Mouse (Mus musculus): ENCODE results near the gene Tomm7.
"Not testable (repeated sequence)": the region's sequence is repeated elsewhere in the genome, so short reads cannot be mapped to it uniquely, and the experiment has no call there.

Gene Tomm7

GRCm38 (mm10) chr5:23851160-23851555, 7.2 kb upstream of the Tomm7 start:
- not testable (repeated sequence) for DNase-seq (ENCODE audit: low spot score in 2 of 2)

GRCm38 (mm10) chr5:23850345-23851159, 6.6 kb upstream of the Tomm7 start:
- DNase-seq (ENCODE audit: low spot score in 2 of 2): peak; percentile 89 to 92

- DNase-seq (ENCODE audit: low spot score in 2 of 2): no peak
Measured at GRCm38 (mm10) chr5:23845141-23845540, 1.2 kb upstream of the Tomm7 start.

- DNase-seq (ENCODE audit: low spot score in 2 of 2): peak in 1 of 2 experiments; percentile 20
Measured at GRCm38 (mm10) chr5:23844531-23844841, 525 bp upstream of the Tomm7 start.

GRCm38 (mm10) chr5:23838158-23838557, 5.8 kb downstream of the Tomm7 start:
- DNase-seq (ENCODE audit: low spot score in 2 of 2): no peak

- DNase-seq (ENCODE audit: low spot score in 2 of 2): not testable (repeated sequence)
Measured at GRCm38 (mm10) chr5:23835691-23836090, 8.3 kb downstream of the Tomm7 start.

GRCm38 (mm10) chr5:23830897-23831752, 12.8 kb downstream of the Tomm7 start:
- DNase-seq (ENCODE audit: low spot score in 2 of 2): no peak

- DNase-seq (ENCODE audit: low spot score in 2 of 2): peak; percentile 54 to 57
Measured at GRCm38 (mm10) chr5:23826321-23827004, 17.5 kb downstream of the Tomm7 start.

- no peak for DNase-seq (ENCODE audit: low spot score in 2 of 2)
Measured at GRCm38 (mm10) chr5:23824171-23824733, 19.7 kb downstream of the Tomm7 start.

GRCm38 (mm10) chr5:23822306-23822705, 21.7 kb downstream of the Tomm7 start:
- DNase-seq (ENCODE audit: low spot score in 2 of 2): no peak

GRCm38 (mm10) chr5:23816681-23817080, 27.3 kb downstream of the Tomm7 start:
- DNase-seq (ENCODE audit: low spot score in 2 of 2): no peak

- DNase-seq (ENCODE audit: low spot score in 2 of 2): no peak
Measured at GRCm38 (mm10) chr5:23814841-23815240, 29.1 kb downstream of the Tomm7 start.

- DNase-seq (ENCODE audit: low spot score in 2 of 2): no peak
Measured at GRCm38 (mm10) chr5:23792726-23793125, 51.2 kb downstream of the Tomm7 start.

GRCm38 (mm10) chr5:23789078-23789612, 54.8 kb downstream of the Tomm7 start:
- no peak for DNase-seq (ENCODE audit: low spot score in 2 of 2)
